Mouse (Mus musculus): ENCODE measurements around the gene H2afz. TPM values are rescaled to one million over a fixed set of nuclear protein-coding genes. Genes with fewer than 3 reads are reported as not detected.

H2afz gene
- 282 and 1,253 TPM in 2 replicates for polyA plus RNA-seq (2012; rRNA removed; ENCODE audit: low replicate concordance)

GRCm38 (mm10) chr3:137864124-137864987 is at the start of gene H2afz:
H2afz (plus strand) TSS chr3:137864487.

DNA sequence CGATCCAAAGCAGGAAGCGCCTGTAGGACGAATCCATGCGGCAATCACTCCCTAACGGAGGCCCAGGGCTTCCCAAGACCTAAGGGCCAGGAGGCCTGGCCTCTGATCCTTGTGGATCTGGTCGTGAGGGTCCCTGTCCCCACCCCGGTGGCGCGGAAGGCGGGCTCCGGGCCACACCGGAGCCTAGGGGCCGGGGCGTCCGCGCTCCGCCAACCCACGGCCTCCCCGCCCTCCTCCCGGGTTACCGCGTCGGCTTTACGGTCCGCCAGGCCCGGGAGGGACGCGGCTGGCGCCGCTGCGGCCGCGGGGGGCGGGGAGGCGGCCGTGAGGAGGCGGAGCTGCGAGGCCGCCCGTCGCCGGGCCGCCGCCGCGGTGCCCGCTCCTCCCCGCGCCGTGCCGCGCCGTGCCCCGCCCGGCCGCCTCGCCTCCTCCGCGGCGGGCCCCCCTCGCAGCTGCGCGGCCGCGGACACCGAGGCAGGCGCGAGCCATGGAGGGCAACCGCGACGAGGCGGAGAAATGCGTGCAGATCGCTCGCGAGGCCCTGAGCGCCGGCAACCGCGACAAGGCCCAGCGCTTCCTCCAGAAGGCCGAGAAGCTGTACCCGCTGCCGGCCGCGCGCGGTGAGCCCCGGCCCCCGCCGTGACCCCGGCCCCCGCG is 3.3 kb downstream of the H2afz start, which contains the start of gene Dnajb14:
Dnajb14 (plus strand) TSS at position 239 of the 657 bp plus-strand sequence.

Other genes starting within 250 kb of the H2afz start
- gene Ddit4l, start 242.9 kb upstream of the H2afz start, polyA plus RNA-seq (2012; rRNA removed; ENCODE audit: low replicate concordance): 1.4 and 26.0 TPM in 2 replicates
- not detected in 2 replicates for gene Gm21962, start 193.0 kb upstream of the H2afz start, polyA plus RNA-seq (2012; rRNA removed; ENCODE audit: low replicate concordance)
- 7.4 and 8.2 TPM in 2 replicates for gene Dnajb14, start 3.2 kb downstream of the H2afz start, polyA plus RNA-seq (2012; rRNA removed; ENCODE audit: low replicate concordance)
- 35.4 and 36.5 TPM in 2 replicates for gene Lamtor3, start 54.0 kb downstream of the H2afz start, polyA plus RNA-seq (2012; rRNA removed; ENCODE audit: low replicate concordance)
- gene Dapp1, start 117.1 kb downstream of the H2afz start, polyA plus RNA-seq (2012; rRNA removed; ENCODE audit: low replicate concordance): 2.8 and 9.7 TPM in 2 replicates
- gene 1110002E22Rik, start 200.6 kb downstream of the H2afz start, polyA plus RNA-seq (2012; rRNA removed; ENCODE audit: low replicate concordance): 0.06 and 3.5 TPM in 2 replicates
- gene Gm5105, start 202.9 kb downstream of the H2afz start, polyA plus RNA-seq (2012; rRNA removed; ENCODE audit: low replicate concordance): 0.33 TPM in 1 of 2 replicates, not detected in the other

Measured in subcutaneous adipose tissue, adult 2 months (tissue).